Mouse (Mus musculus) CH12.LX (cell line): ENCODE measurements around the gene Nexn. TPM values are rescaled to one million over a fixed set of nuclear protein-coding genes. Genes with fewer than 3 reads are reported as not detected.

ENCODE experiments used
- DNase-seq: peaks from one replicate; pipeline ENCODE4 v3.0.0-alpha.2; 2013; ENCODE audit errors: extremely low read depth
- H3K27ac ChIP-seq: 2 replicates; pipeline ENCODE4 v1.5.1; 2012; ENCODE audit warnings: low read depth, mild to moderate bottlenecking, control low read depth, moderate library complexity; ENCODE audit not compliant: insufficient read depth
- H3K27me3 ChIP-seq: replicated peaks from 2 replicates; pipeline ENCODE3; 2012; ENCODE audit warnings: inconsistent platforms
- H3K36me3 ChIP-seq, 2 experiments: replicated peaks in 1 of 2; 2 replicates each; pipeline versions ENCODE3 to v1.6.1; 2012; ENCODE audit warnings: inconsistent platforms in 1 of 2, low read length in 1 of 2, mild to moderate bottlenecking in 1 of 2, mixed read lengths in 1 of 2, moderate library complexity in 1 of 2; ENCODE audit not compliant: control insufficient read depth in 1 of 2, insufficient read depth in 1 of 2
- H3K4me1 ChIP-seq, 2 experiments: 2 replicates each; pipeline ENCODE4 v1.6.1; 2012; ENCODE audit warnings: inconsistent platforms in 1 of 2, moderate library complexity in 1 of 2; ENCODE audit not compliant: insufficient read depth in 2 of 2, control insufficient read depth in 1 of 2
- H3K4me2 ChIP-seq: 2 replicates; pipeline ENCODE4 v1.6.1; 2012; ENCODE audit warnings: low read depth, mild to moderate bottlenecking, control low read depth; ENCODE audit not compliant: poor library complexity, insufficient read depth, severe bottlenecking
- H3K4me3 ChIP-seq, 3 experiments: fragments of 150-350 bp in 1 of 3; sonication (generic) in 1 of 3; replicated peaks in 1 of 3; 2 replicates each; pipeline versions ENCODE3 to v1.5.1; 2011 to 2012; ENCODE audit warnings: low read depth in 2 of 3, low read length in 2 of 3, mild to moderate bottlenecking in 2 of 3, moderate library complexity in 2 of 3, control low read depth in 1 of 3, improper control_type of control experiment in 1 of 3, inconsistent platforms in 1 of 3, mixed read lengths in 1 of 3; ENCODE audit not compliant: poor library complexity in 1 of 3
- H3K79me2 ChIP-seq: replicated peaks from 2 replicates; pipeline ENCODE4 v1.6.1; 2012; ENCODE audit warnings: mild to moderate bottlenecking, moderate library complexity; ENCODE audit not compliant: control insufficient read depth, poor library complexity, insufficient read depth, severe bottlenecking; ENCODE audit errors: extremely low read depth
- H3K9ac ChIP-seq: 2 replicates; pipeline ENCODE4 v1.6.1; 2012; ENCODE audit warnings: low read depth, mild to moderate bottlenecking, control low read depth, moderate library complexity; ENCODE audit not compliant: insufficient read depth
- H3K9me3 ChIP-seq: replicated peaks from 2 replicates; pipeline ENCODE3; 2012; ENCODE audit warnings: low read length, inconsistent platforms, mixed read lengths
- CHD2 ChIP-seq: IDR thresholded peaks from 2 replicates; pipeline ENCODE4 v1.6.1; 2011; ENCODE audit warnings: low read length, improper control_type of control experiment
- ELF1 ChIP-seq: IDR thresholded peaks from 2 replicates; pipeline ENCODE4 v1.6.1; 2014; ENCODE audit warnings: low read depth, mild to moderate bottlenecking, inconsistent platforms, low read length, improper control_type of control experiment
- EP300 ChIP-seq: IDR thresholded peaks from 2 replicates; pipeline ENCODE4 v1.6.1; 2011; ENCODE audit warnings: low read length, improper control_type of control experiment
- GABPA ChIP-seq: IDR thresholded peaks from 2 replicates; pipeline ENCODE4 v1.6.1; 2012; ENCODE audit warnings: low read depth, low read length, improper control_type of control experiment, inconsistent platforms; ENCODE audit not compliant: insufficient replicate concordance
- HCFC1 ChIP-seq: IDR thresholded peaks from 2 replicates; pipeline ENCODE4 v1.6.1; 2012; ENCODE audit warnings: low read depth, mild to moderate bottlenecking, inconsistent platforms, low read length, improper control_type of control experiment
- IRF4 ChIP-seq: IDR thresholded peaks from 2 replicates; pipeline ENCODE4 v1.6.1; 2014; ENCODE audit warnings: low read depth, mild to moderate bottlenecking, inconsistent platforms, low read length, improper control_type of control experiment
- MAFK ChIP-seq: IDR thresholded peaks from 2 replicates; pipeline ENCODE4 v1.6.1; 2011; ENCODE audit warnings: low read length, improper control_type of control experiment; ENCODE audit not compliant: insufficient replicate concordance
- MAX ChIP-seq: IDR thresholded peaks from 2 replicates; pipeline ENCODE4 v1.6.1; 2011; ENCODE audit warnings: low read length, improper control_type of control experiment
- MEF2A ChIP-seq: IDR thresholded peaks from 2 replicates; pipeline ENCODE4 v1.6.1; 2014; ENCODE audit warnings: low read depth, mild to moderate bottlenecking, inconsistent platforms, low read length, improper control_type of control experiment, borderline replicate concordance
- MYC ChIP-seq: IDR thresholded peaks from 2 replicates; pipeline ENCODE4 v1.6.1; 2011; ENCODE audit warnings: low read depth, mild to moderate bottlenecking, improper control_type of control experiment, low read length
- POLR2A ChIP-seq: IDR thresholded peaks from 2 replicates; pipeline ENCODE4 v1.6.1; 2011; ENCODE audit warnings: low read depth, mild to moderate bottlenecking, improper control_type of control experiment, low read length
- POLR2AphosphoS2 ChIP-seq: IDR thresholded peaks from 2 replicates; pipeline ENCODE4 v1.6.1; 2011; ENCODE audit warnings: low read depth, low read length, improper control_type of control experiment
- SIN3A ChIP-seq: IDR thresholded peaks from 2 replicates; pipeline ENCODE4 v1.6.1; 2012; ENCODE audit warnings: low read length, improper control_type of control experiment, inconsistent platforms
- SMC3 ChIP-seq: IDR thresholded peaks from 2 replicates; pipeline ENCODE4 v1.6.1; 2011; ENCODE audit warnings: low read depth, low read length, improper control_type of control experiment
- TBP ChIP-seq: conservative IDR thresholded peaks from 2 replicates; pipeline ENCODE4 v1.6.1; 2011; ENCODE audit warnings: low read depth, low read length, improper control_type of control experiment
- TCF12 ChIP-seq: IDR thresholded peaks from 2 replicates; pipeline ENCODE4 v1.6.1; 2014; ENCODE audit warnings: low read depth, mild to moderate bottlenecking, inconsistent platforms, low read length, improper control_type of control experiment
- USF1 ChIP-seq: IDR thresholded peaks from 2 replicates; pipeline ENCODE4 v1.6.1; 2014; ENCODE audit warnings: low read depth, mild to moderate bottlenecking, inconsistent platforms, low read length, improper control_type of control experiment
- USF2 ChIP-seq: conservative IDR thresholded peaks from 2 replicates; pipeline ENCODE4 v1.6.1; 2011; ENCODE audit warnings: low read depth, low read length, improper control_type of control experiment
- ZC3H11A ChIP-seq: IDR thresholded peaks from 2 replicates; pipeline ENCODE4 v1.6.1; 2012; ENCODE audit warnings: low read depth, mild to moderate bottlenecking, inconsistent platforms, low read length, improper control_type of control experiment
- ZKSCAN1 ChIP-seq: IDR thresholded peaks from 2 replicates; pipeline ENCODE4 v1.6.1; 2012; ENCODE audit warnings: low read depth, inconsistent platforms, low read length, improper control_type of control experiment, borderline replicate concordance
- ZMIZ1 ChIP-seq: IDR thresholded peaks from 2 replicates; pipeline ENCODE4 v1.6.1; 2012; ENCODE audit warnings: low read depth, mild to moderate bottlenecking, inconsistent platforms, low read length, improper control_type of control experiment
- ZNF384 ChIP-seq: IDR thresholded peaks from 2 replicates; pipeline ENCODE4 v1.6.1; 2012; ENCODE audit warnings: low read depth, low read length, improper control_type of control experiment, inconsistent platforms
- dilution Hi-C: fragments of 300-500 bp; cut with MboI; formaldehyde crosslinking; loops from 2 replicates; pipeline ENCODE4 v1.14.3; 2020; ENCODE audit warnings: low sequenced_read_pairs; ENCODE audit not compliant: extremely low pct_unique_long_range_greater_than_20kb, extremely low pct_ligation_motif_present
- in situ Hi-C: fragments of 300-500 bp; cut with MboI; formaldehyde crosslinking; loops from 3 replicates; pipeline ENCODE4 v1.14.3; 2019; ENCODE audit warnings: low sequenced_read_pairs, low pct_ligation_motif_present, low pct_unique_long_range_greater_than_20kb, mixed read lengths
- polyA plus RNA-seq: library from polyadenylated mRNA; unstranded; fragments of >175 nt; gene quantifications from 2 replicates; pipeline ENCODE4 v1.2.1, GENCODE M21; 2012; ENCODE audit warnings: low read depth; ENCODE audit not compliant: insufficient read length
- total RNA-seq, 2 experiments: library from RNA; depleted of rRNA; stranded (reverse); fragments of 300-350 nt in 1 of 2; fragments of >200 nt in 1 of 2; gene quantifications; 2 replicates each; pipeline ENCODE4 v1.2.3; 2012 to 2014

Gene Nexn
- total and polyA plus RNA-seq, 3 experiments, result 0.08 to 0.17 TPM; not detected in 1

GRCm38 (mm10) chr3:152202942-152203341, 63.2 kb downstream of the Nexn start:
- Histone ChIP-seq H3K27me3 (no peaks in the 10 kb centered on the region), H3K27ac (no peak overlapping the region), H3K9me3 (no peaks in the 10 kb centered on the region)
- 0 out of 2 replicates have a peak, but pooled peaks have one; percentile 16 for TF ChIP-seq CHD2
- no peak for TF ChIP-seq SMC3
- no peak for TF ChIP-seq ZC3H11A
- no peak for TF ChIP-seq TBP
- TF ChIP-seq MAFK, result peak; percentile 93
- TF ChIP-seq, all 38 proteins: peak for 2
- Histone ChIP-seq H3K36me3 (peaks cover 4 to 18% of the 10 kb centered on the region in 2 experiments), H3K4me3 (no peak overlapping the region), H3K4me1 (peaks cover 0 to 9% of the 10 kb centered on the region in 2 experiments; a peak in 2 of 4 replicates), H3K4me2 (no peak overlapping the region), H3K79me2 (no peaks in the 10 kb centered on the region), H3K9ac (no peak overlapping the region)
- dilution Hi-C loops, result no loop called here
- DNase-seq, result no peak
- in situ Hi-C loops, result no loop called here

GRCm38 (mm10) chr3:152201651-152202050, 64.5 kb downstream of the Nexn start:
- Histone ChIP-seq H3K36me3 (peaks cover 0 to 5% of the 10 kb centered on the region in 2 experiments), H3K9me3 (no peaks in the 10 kb centered on the region), H3K4me3 (no peak overlapping the region), H3K27ac (no peak overlapping the region), H3K79me2 (no peaks in the 10 kb centered on the region), H3K9ac (no peak overlapping the region), H3K27me3 (no peaks in the 10 kb centered on the region), H3K4me1 (peaks cover 4 to 8% of the 10 kb centered on the region in 2 experiments; a peak in 3 of 4 replicates), H3K4me2 (no peak overlapping the region)
- TF ChIP-seq HCFC1, result no peak
- no peak for TF ChIP-seq ZKSCAN1
- TF ChIP-seq ZNF384, result no peak
- no peak for TF ChIP-seq IRF4
- no peak for TF ChIP-seq MEF2A
- no peak for TF ChIP-seq POLR2A
- TF ChIP-seq USF2, result no peak
- TF ChIP-seq POLR2AphosphoS2, result no peak
- no peak for TF ChIP-seq ZMIZ1
- no peak for TF ChIP-seq MYC
- dilution Hi-C loops, result no loop called here
- in situ Hi-C loops, result no loop called here
- DNase-seq, result no peak

GRCm38 (mm10) chr3:152201181-152201580, 65.0 kb downstream of the Nexn start:
- Histone ChIP-seq H3K9ac (no peak overlapping the region), H3K4me1 (peaks cover 4 to 8% of the 10 kb centered on the region in 2 experiments; a peak in 3 of 4 replicates), H3K4me3 (no peak overlapping the region), H3K9me3 (no peaks in the 10 kb centered on the region), H3K27ac (no peak overlapping the region), H3K36me3 (peaks cover 0 to 2% of the 10 kb centered on the region in 2 experiments), H3K4me2 (no peak overlapping the region), H3K79me2 (no peaks in the 10 kb centered on the region), H3K27me3 (no peaks in the 10 kb centered on the region)
- in situ Hi-C loops, result no loop called here
- TF ChIP-seq GABPA, result no peak
- TF ChIP-seq ELF1, result no peak
- TF ChIP-seq USF1, result no peak
- no peak for TF ChIP-seq MAFK
- TF ChIP-seq EP300, result no peak
- no peak for TF ChIP-seq ZC3H11A
- no peak for TF ChIP-seq MAX
- TF ChIP-seq CHD2, result no peak
- no peak for TF ChIP-seq SIN3A
- no peak for TF ChIP-seq TCF12
- no peak for DNase-seq
- dilution Hi-C loops, result no loop called here
